Mouse (Mus musculus): ENCODE measurements at regions not wholly inside any gene's neighbourhood (a gene's known extent, or its start where the extent isn't known, plus 50 kb on each side); places are given as distances from the start of the nearest gene placed in this dataset.

- Histone ChIP-seq H3K4me1 (ENCODE audit: control insufficient read depth, low read depth, low read length) (no peaks in the 10 kb centered on the region), H3K4me3 (ENCODE audit: low read depth, low read length) (no peak overlapping the region), H3K27me3 (ENCODE audit: control insufficient read depth, insufficient read depth, low read depth, low read length) (no peaks in the 10 kb centered on the region), H3K4me2 (ENCODE audit: low read depth, low read length) (no peak overlapping the region), H3K9me3 (replicated peaks; ENCODE audit: control insufficient read depth, low read length) (no peaks in the 10 kb centered on the region), H3K36me3 (ENCODE audit: control insufficient read depth, insufficient read depth) (no peaks in the 10 kb centered on the region), H3K27ac (ENCODE audit: low read length) (no peak overlapping the region), H3K9ac (ENCODE audit: low read depth, low read length) (no peak overlapping the region)
- WGBS (ENCODE audit: insufficient replicate concordance), result 55% methylated on average over 3 of the region's 3 CpGs
- no peak for ATAC-seq (ENCODE audit: low read depth)
Measured at GRCm38 (mm10) chr1:167976708-167977107, 287.7 kb downstream of the Lmx1a start.

GRCm38 (mm10) chr1:167979187-167979586, 290.1 kb downstream of the Lmx1a start:
- no peak overlapping the region for H3K4me3 ChIP-seq (ENCODE audit: low read depth, low read length)
- H3K36me3 ChIP-seq (ENCODE audit: control insufficient read depth, insufficient read depth), result no peaks in the 10 kb centered on the region
- H3K4me2 ChIP-seq (ENCODE audit: low read depth, low read length), result no peak overlapping the region
- H3K9me3 ChIP-seq (replicated peaks; ENCODE audit: control insufficient read depth, low read length), result no peaks in the 10 kb centered on the region
- no peaks in the 10 kb centered on the region for H3K27me3 ChIP-seq (ENCODE audit: control insufficient read depth, insufficient read depth, low read depth, low read length)
- H3K9ac ChIP-seq (ENCODE audit: low read depth, low read length), result no peak overlapping the region
- ATAC-seq (ENCODE audit: low read depth), result no peak
- H3K27ac ChIP-seq (ENCODE audit: low read length), result no peak overlapping the region
- 56% methylated on average over 3 of the region's 3 CpGs for WGBS (ENCODE audit: insufficient replicate concordance)
- no peaks in the 10 kb centered on the region for H3K4me1 ChIP-seq (ENCODE audit: control insufficient read depth, low read depth, low read length)

GRCm38 (mm10) chr1:167979588-167979987, 290.6 kb downstream of the Lmx1a start:
- WGBS (ENCODE audit: insufficient replicate concordance), result 70% methylated on average over 5 of the region's 5 CpGs
- no peak overlapping the region for H3K27ac ChIP-seq (ENCODE audit: low read length)
- no peaks in the 10 kb centered on the region for H3K27me3 ChIP-seq (ENCODE audit: control insufficient read depth, insufficient read depth, low read depth, low read length)
- no peaks in the 10 kb centered on the region for H3K4me1 ChIP-seq (ENCODE audit: control insufficient read depth, low read depth, low read length)
- H3K36me3 ChIP-seq (ENCODE audit: control insufficient read depth, insufficient read depth), result no peaks in the 10 kb centered on the region
- H3K4me2 ChIP-seq (ENCODE audit: low read depth, low read length), result no peak overlapping the region
- no peak overlapping the region for H3K9ac ChIP-seq (ENCODE audit: low read depth, low read length)
- no peak overlapping the region for H3K4me3 ChIP-seq (ENCODE audit: low read depth, low read length)
- no peaks in the 10 kb centered on the region for H3K9me3 ChIP-seq (replicated peaks; ENCODE audit: control insufficient read depth, low read length)
- ATAC-seq (ENCODE audit: low read depth), result no peak

- no peak overlapping the region for H3K9ac ChIP-seq (ENCODE audit: low read depth, low read length)
- H3K36me3 ChIP-seq (ENCODE audit: control insufficient read depth, insufficient read depth), result no peaks in the 10 kb centered on the region
- no peak overlapping the region for H3K27ac ChIP-seq (ENCODE audit: low read length)
- no peak overlapping the region for H3K4me2 ChIP-seq (ENCODE audit: low read depth, low read length)
- H3K27me3 ChIP-seq (ENCODE audit: control insufficient read depth, insufficient read depth, low read depth, low read length), result no peaks in the 10 kb centered on the region
- no peaks in the 10 kb centered on the region for H3K9me3 ChIP-seq (replicated peaks; ENCODE audit: control insufficient read depth, low read length)
- ATAC-seq (ENCODE audit: low read depth), result no peak
- no peaks in the 10 kb centered on the region for H3K4me1 ChIP-seq (ENCODE audit: control insufficient read depth, low read depth, low read length)
- WGBS (ENCODE audit: insufficient replicate concordance), result 68% methylated on average over 2 of the region's 2 CpGs
- H3K4me3 ChIP-seq (ENCODE audit: low read depth, low read length), result no peak overlapping the region
Measured at GRCm38 (mm10) chr1:167981292-167981691, 292.3 kb downstream of the Lmx1a start.

GRCm38 (mm10) chr1:168007456-168007855, 318.4 kb downstream of the Lmx1a start:
- Histone ChIP-seq H3K9me3 (replicated peaks; ENCODE audit: control insufficient read depth, low read length) (no peaks in the 10 kb centered on the region), H3K4me2 (ENCODE audit: low read depth, low read length) (no peak overlapping the region), H3K4me3 (ENCODE audit: low read depth, low read length) (no peak overlapping the region), H3K27me3 (ENCODE audit: control insufficient read depth, insufficient read depth, low read depth, low read length) (no peaks in the 10 kb centered on the region), H3K27ac (ENCODE audit: low read length) (no peak overlapping the region), H3K9ac (ENCODE audit: low read depth, low read length) (no peak overlapping the region), H3K36me3 (ENCODE audit: control insufficient read depth, insufficient read depth) (no peaks in the 10 kb centered on the region), H3K4me1 (ENCODE audit: control insufficient read depth, low read depth, low read length) (no peaks in the 10 kb centered on the region)
- 59% methylated on average over 3 of the region's 3 CpGs for WGBS (ENCODE audit: insufficient replicate concordance)
- no peak for ATAC-seq (ENCODE audit: low read depth)

- Histone ChIP-seq H3K27me3 (ENCODE audit: control insufficient read depth, insufficient read depth, low read depth, low read length) (no peaks in the 10 kb centered on the region), H3K4me1 (ENCODE audit: control insufficient read depth, low read depth, low read length) (no peaks in the 10 kb centered on the region), H3K9ac (ENCODE audit: low read depth, low read length) (no peak overlapping the region), H3K4me3 (ENCODE audit: low read depth, low read length) (no peak overlapping the region), H3K36me3 (ENCODE audit: control insufficient read depth, insufficient read depth) (no peaks in the 10 kb centered on the region), H3K9me3 (replicated peaks; ENCODE audit: control insufficient read depth, low read length) (no peaks in the 10 kb centered on the region), H3K4me2 (ENCODE audit: low read depth, low read length) (no peak overlapping the region), H3K27ac (ENCODE audit: low read length) (no peak overlapping the region)
- no peak for ATAC-seq (ENCODE audit: low read depth)
- 60% methylated on average over 1 of the region's 1 CpGs for WGBS (ENCODE audit: insufficient replicate concordance)
Measured at GRCm38 (mm10) chr1:168008216-168008615, 319.2 kb downstream of the Lmx1a start.

GRCm38 (mm10) chr1:168010416-168010815, 321.4 kb downstream of the Lmx1a start:
- Histone ChIP-seq H3K36me3 (ENCODE audit: control insufficient read depth, insufficient read depth) (no peaks in the 10 kb centered on the region), H3K4me2 (ENCODE audit: low read depth, low read length) (no peak overlapping the region), H3K9ac (ENCODE audit: low read depth, low read length) (no peak overlapping the region), H3K4me3 (ENCODE audit: low read depth, low read length) (no peak overlapping the region), H3K4me1 (ENCODE audit: control insufficient read depth, low read depth, low read length) (no peaks in the 10 kb centered on the region), H3K27me3 (ENCODE audit: control insufficient read depth, insufficient read depth, low read depth, low read length) (no peaks in the 10 kb centered on the region), H3K27ac (ENCODE audit: low read length) (no peak overlapping the region), H3K9me3 (replicated peaks; ENCODE audit: control insufficient read depth, low read length) (no peaks in the 10 kb centered on the region)
- no peak for ATAC-seq (ENCODE audit: low read depth)
- WGBS (ENCODE audit: insufficient replicate concordance), result 61% methylated on average over 5 of the region's 5 CpGs

- 60% methylated on average over 4 of the region's 4 CpGs for WGBS (ENCODE audit: insufficient replicate concordance)
- Histone ChIP-seq H3K9ac (ENCODE audit: low read depth, low read length) (no peak overlapping the region), H3K4me3 (ENCODE audit: low read depth, low read length) (no peak overlapping the region), H3K27me3 (ENCODE audit: control insufficient read depth, insufficient read depth, low read depth, low read length) (no peaks in the 10 kb centered on the region), H3K4me1 (ENCODE audit: control insufficient read depth, low read depth, low read length) (no peaks in the 10 kb centered on the region), H3K27ac (ENCODE audit: low read length) (no peak overlapping the region), H3K9me3 (replicated peaks; ENCODE audit: control insufficient read depth, low read length) (no peaks in the 10 kb centered on the region), H3K4me2 (ENCODE audit: low read depth, low read length) (no peak overlapping the region), H3K36me3 (ENCODE audit: control insufficient read depth, insufficient read depth) (no peaks in the 10 kb centered on the region)
- no peak for ATAC-seq (ENCODE audit: low read depth)
Measured at GRCm38 (mm10) chr1:168012069-168012468, 323.0 kb downstream of the Lmx1a start.

- no peak overlapping the region for H3K27ac ChIP-seq (ENCODE audit: low read length)
- 51% methylated on average over 5 of the region's 5 CpGs for WGBS (ENCODE audit: insufficient replicate concordance)
- no peaks in the 10 kb centered on the region for H3K4me1 ChIP-seq (ENCODE audit: control insufficient read depth, low read depth, low read length)
- no peaks in the 10 kb centered on the region for H3K36me3 ChIP-seq (ENCODE audit: control insufficient read depth, insufficient read depth)
- no peak for ATAC-seq (ENCODE audit: low read depth)
- H3K4me3 ChIP-seq (ENCODE audit: low read depth, low read length), result no peak overlapping the region
- no peaks in the 10 kb centered on the region for H3K9me3 ChIP-seq (replicated peaks; ENCODE audit: control insufficient read depth, low read length)
- H3K9ac ChIP-seq (ENCODE audit: low read depth, low read length), result no peak overlapping the region
- H3K4me2 ChIP-seq (ENCODE audit: low read depth, low read length), result no peak overlapping the region
- H3K27me3 ChIP-seq (ENCODE audit: control insufficient read depth, insufficient read depth, low read depth, low read length), result no peaks in the 10 kb centered on the region
Measured at GRCm38 (mm10) chr1:168012611-168013010, 323.6 kb downstream of the Lmx1a start.

Measured in liver, embryonic 16.5 days (tissue).